In genomic region chr11:99039782-99040181, GRCm38 (mm10) we compare ENCODE assay signal across 8 mouse cellular contexts. TPM values are rescaled to one million over a fixed set of nuclear protein-coding genes. Genes with fewer than 3 reads are reported as not detected.
DNase-seq lines count a peak whose midpoint lies in the region; ATAC-seq and TF ChIP-seq lines count a peak whose summit lies in the region.

No protein-coding gene starts in this region.

- TF ChIP-seq CTCF in heart, adult 2 months (IDR thresholded peaks at IDR 0.05): peak; percentile 81
- peak; percentile 93 for TF ChIP-seq CTCF in kidney, adult 2 months (conservative IDR thresholded peaks at IDR 0.05; ENCODE audit: insufficient read depth, insufficient read length, low read depth, low read length)

- peak overlapping the region; percentile 91 for H3K4me2 ChIP-seq in limb, embryonic 13.5 days (replicated peaks)
- H3K4me2 ChIP-seq in midbrain, embryonic 15.5 days: peak overlapping the region; percentile 99

- peak; percentile 90 for TF ChIP-seq EP300 in heart, adult 2 months (IDR thresholded peaks at IDR 0.05; ENCODE audit: insufficient read depth, low read depth, low read length)

- DNase-seq in 3134 (ENCODE audit: extremely low read depth, insufficient read length, low spot score): peak; percentile 75
- DNase-seq in adrenal gland, adult 8-10 months: peak; percentile 64
- peak; percentile 92 for DNase-seq in embryonic facial prominence, embryonic 10.5 days (ENCODE audit: low spot score)
- peak; percentile 85 to 87 for DNase-seq in heart, adult 2 months
- DNase-seq in kidney, adult 2 months: peak; percentile 89
- DNase-seq in spleen, adult 18-20 months: peak; percentile 47 to 73

- no peaks in the 10 kb centered on the region for H3K9me3 ChIP-seq in embryonic facial prominence, embryonic 10.5 days
- no peaks in the 10 kb centered on the region for H3K9me3 ChIP-seq in limb, embryonic 13.5 days
- H3K9me3 ChIP-seq in midbrain, embryonic 15.5 days: no peaks in the 10 kb centered on the region

- H3K9ac ChIP-seq in heart, adult 2 months (ENCODE audit: low read depth, low read length): peak overlapping the region; percentile 30
- peak overlapping the region; percentile 99 for H3K9ac ChIP-seq in limb, embryonic 13.5 days
- H3K9ac ChIP-seq in midbrain, embryonic 15.5 days: peak overlapping the region; percentile 42

- peak overlapping the region; percentile 98 for H3K27ac ChIP-seq in embryonic facial prominence, embryonic 10.5 days (replicated peaks)
- peak overlapping the region; percentile 81 for H3K27ac ChIP-seq in heart, adult 2 months
- no peak overlapping the region for H3K27ac ChIP-seq in kidney, adult 2 months (ENCODE audit: insufficient read depth, low read depth, low read length)
- peak overlapping the region; percentile 98 for H3K27ac ChIP-seq in limb, embryonic 13.5 days
- H3K27ac ChIP-seq in midbrain, embryonic 15.5 days: peak overlapping the region; percentile 80

- H3K27me3 ChIP-seq in embryonic facial prominence, embryonic 10.5 days (replicated peaks; ENCODE audit: low read depth, poor library complexity, severe bottlenecking): no peaks in the 10 kb centered on the region
- H3K27me3 ChIP-seq in heart, adult 2 months (ENCODE audit: control insufficient read depth, insufficient read depth, low read length): no peaks in the 10 kb centered on the region
- no peaks in the 10 kb centered on the region for H3K27me3 ChIP-seq in kidney, adult 2 months (replicated peaks; ENCODE audit: control insufficient read depth, insufficient read depth, low read length)
- no peaks in the 10 kb centered on the region for H3K27me3 ChIP-seq in limb, embryonic 13.5 days
- no peaks in the 10 kb centered on the region for H3K27me3 ChIP-seq in midbrain, embryonic 15.5 days (replicated peaks)

- TF ChIP-seq POLR2A in heart, adult 2 months (IDR thresholded peaks at IDR 0.05; ENCODE audit: insufficient read depth, low read depth, low read length): peak; percentile 34; the same call in 1 of the 2 replicates
- no peak for TF ChIP-seq POLR2A in kidney, adult 2 months (IDR thresholded peaks at IDR 0.05; ENCODE audit: low read depth, low read length)

- no peaks in the 10 kb centered on the region for H3K79me2 ChIP-seq in heart, adult 2 months (replicated peaks; ENCODE audit: control insufficient read depth, insufficient read depth, low read length)

- intact Hi-C loops in heart, adult 2 months (cut with DNase I): loop anchor here (1.0 to 5.0 kb wide), 5 partner anchors 27 to 117 kb away; no protein-coding TSS in a partner anchor

- peaks cover 62% of the 10 kb centered on the region for H3K4me1 ChIP-seq in embryonic facial prominence, embryonic 10.5 days
- peaks cover 14% of the 10 kb centered on the region for H3K4me1 ChIP-seq in heart, adult 2 months (ENCODE audit: control insufficient read depth, insufficient read depth, low read length)
- H3K4me1 ChIP-seq in kidney, adult 2 months (ENCODE audit: control insufficient read depth, insufficient read depth, low read length): peaks cover 8% of the 10 kb centered on the region; the same call in 1 of the 2 replicates
- peaks cover 28% of the 10 kb centered on the region for H3K4me1 ChIP-seq in limb, embryonic 13.5 days
- peaks cover 24% of the 10 kb centered on the region for H3K4me1 ChIP-seq in midbrain, embryonic 15.5 days

- H3K4me3 ChIP-seq in embryonic facial prominence, embryonic 10.5 days: peak overlapping the region; percentile 89
- peak overlapping the region; percentile 44 for H3K4me3 ChIP-seq in heart, adult 2 months
- peak overlapping the region; percentile 11; the same call in 1 of the 2 replicates for H3K4me3 ChIP-seq in kidney, adult 2 months (ENCODE audit: insufficient read depth, low read depth, low read length)
- peak overlapping the region; percentile 96 for H3K4me3 ChIP-seq in limb, embryonic 13.5 days
- H3K4me3 ChIP-seq in midbrain, embryonic 15.5 days: peak overlapping the region; percentile 72

- ATAC-seq in limb, embryonic 13.5 days (ENCODE audit: low FRiP score, low read depth): peak; percentile 74
- ATAC-seq in midbrain, embryonic 15.5 days (replicated peaks): peak; percentile 83

- peaks cover 15% of the 10 kb centered on the region for H3K36me3 ChIP-seq in embryonic facial prominence, embryonic 10.5 days (replicated peaks)
- H3K36me3 ChIP-seq in heart, adult 2 months (ENCODE audit: control insufficient read depth, insufficient read depth, low read length): no peaks in the 10 kb centered on the region
- H3K36me3 ChIP-seq in kidney, adult 2 months (ENCODE audit: control insufficient read depth, insufficient read depth, low read length): no peaks in the 10 kb centered on the region
- H3K36me3 ChIP-seq in limb, embryonic 13.5 days: peaks cover 14% of the 10 kb centered on the region
- H3K36me3 ChIP-seq in midbrain, embryonic 15.5 days (replicated peaks): no peaks in the 10 kb centered on the region

- under 1% methylated on average over 15 of the region's 15 CpGs for WGBS in embryonic facial prominence, embryonic 10.5 days
- WGBS in heart, adult 2 months: under 1% methylated on average over 15 of the region's 15 CpGs
- WGBS in kidney, adult 2 months: under 1% methylated on average over 15 of the region's 15 CpGs
- WGBS in limb, embryonic 13.5 days: under 1% methylated on average over 15 of the region's 15 CpGs
- under 1% methylated on average over 15 of the region's 15 CpGs for WGBS in midbrain, embryonic 15.5 days

RNA-seq across cellular contexts. Expression of gene Igfbp4, which starts 1.3 kb away (rescaled TPM):
- 100 to 1,000 TPM in 2 of 4 experiments, 10 to 100 TPM in 2; 84.1 to 133 (median 104) TPM for total RNA-seq in adrenal gland, adult 8-10 months (2022)
- 658 and 684 TPM in 2 replicates for polyA plus RNA-seq in embryonic facial prominence, embryonic 10.5 days (2016; fragmentation: Nextera tagmentation; extraction: Ambion mirVana)
- 10 to 100 TPM; 81.8 to 84.2 TPM for total RNA-seq in heart, adult 2 months (2021)
- polyA plus RNA-seq in heart, adult 2 months (2012; rRNA removed): 163 and 216 TPM in 2 replicates
- 1,142 and 1,152 TPM in 2 replicates for polyA plus RNA-seq in kidney, adult 2 months (2012; rRNA removed)
- polyA plus RNA-seq in limb, embryonic 13.5 days (2015; fragmentation: Nextera tagmentation; extraction: Ambion mirVana): 1,212 and 1,268 TPM in 2 replicates
- 136 and 154 TPM in 2 replicates for polyA plus RNA-seq in midbrain, embryonic 15.5 days (2015; fragmentation: Nextera tagmentation; extraction: Ambion mirVana)

RNA-seq across cellular contexts. Expression of gene Top2a, which starts 15.8 kb away (rescaled TPM):
- 1 to 10 TPM; 3.1 to 8.3 (median 6.1) TPM for total RNA-seq in adrenal gland, adult 8-10 months (2022)
- polyA plus RNA-seq in embryonic facial prominence, embryonic 10.5 days (2016; fragmentation: Nextera tagmentation; extraction: Ambion mirVana): 332 and 336 TPM in 2 replicates
- 1 to 10 TPM; 1.4 to 2.3 TPM for total RNA-seq in heart, adult 2 months (2021)
- 0.27 and 0.56 TPM in 2 replicates for polyA plus RNA-seq in heart, adult 2 months (2012; rRNA removed)
- polyA plus RNA-seq in kidney, adult 2 months (2012; rRNA removed): 0.72 and 1.1 TPM in 2 replicates
- 270 and 275 TPM in 2 replicates for polyA plus RNA-seq in limb, embryonic 13.5 days (2015; fragmentation: Nextera tagmentation; extraction: Ambion mirVana)
- 31.8 and 33.9 TPM in 2 replicates for polyA plus RNA-seq in midbrain, embryonic 15.5 days (2015; fragmentation: Nextera tagmentation; extraction: Ambion mirVana)

RNA-seq across cellular contexts. Expression of gene Tns4, which starts 49.3 kb away (rescaled TPM):
- total RNA-seq in adrenal gland, adult 8-10 months (2022): 1 to 10 TPM in 1 of 4 experiments, under 1 TPM in 3; 0.28 to 1.3 (median 0.31) TPM
- 0.96 and 1.0 TPM in 2 replicates for polyA plus RNA-seq in embryonic facial prominence, embryonic 10.5 days (2016; fragmentation: Nextera tagmentation; extraction: Ambion mirVana)
- under 1 TPM; 0.16 to 0.23 TPM for total RNA-seq in heart, adult 2 months (2021)
- 0.49 and 1.1 TPM in 2 replicates for polyA plus RNA-seq in heart, adult 2 months (2012; rRNA removed)
- polyA plus RNA-seq in kidney, adult 2 months (2012; rRNA removed): 0.86 and 1.8 TPM in 2 replicates
- polyA plus RNA-seq in limb, embryonic 13.5 days (2015; fragmentation: Nextera tagmentation; extraction: Ambion mirVana): 0.55 and 1.2 TPM in 2 replicates
- 0.09 TPM in 1 of 2 replicates, not detected in the other for polyA plus RNA-seq in midbrain, embryonic 15.5 days (2015; fragmentation: Nextera tagmentation; extraction: Ambion mirVana)

RNA-seq across cellular contexts. Expression of gene Gjd3, which starts 57.0 kb away (rescaled TPM):
- not detected for total RNA-seq in adrenal gland, adult 8-10 months (2022)
- polyA plus RNA-seq in embryonic facial prominence, embryonic 10.5 days (2016; fragmentation: Nextera tagmentation; extraction: Ambion mirVana): 0.25 TPM in 1 of 2 replicates, not detected in the other
- total RNA-seq in heart, adult 2 months (2021): under 1 TPM; 0.27 to 0.31 TPM
- 0.94 and 1.6 TPM in 2 replicates for polyA plus RNA-seq in heart, adult 2 months (2012; rRNA removed)
- 0.34 and 0.57 TPM in 2 replicates for polyA plus RNA-seq in kidney, adult 2 months (2012; rRNA removed)
- 0.41 and 0.78 TPM in 2 replicates for polyA plus RNA-seq in limb, embryonic 13.5 days (2015; fragmentation: Nextera tagmentation; extraction: Ambion mirVana)
- 1.4 and 2.4 TPM in 2 replicates for polyA plus RNA-seq in midbrain, embryonic 15.5 days (2015; fragmentation: Nextera tagmentation; extraction: Ambion mirVana)

Comparison
In these comparisons a context has a peak if more than half of its experiments do, and no peak if none do; other contexts are left out.
1. H3K4me3 ChIP-seq: peak in every context shown above with its lines; median percentile 96 in limb, embryonic 13.5 days; 89 in embryonic facial prominence, embryonic 10.5 days; 72 in midbrain, embryonic 15.5 days; 44 in heart, adult 2 months; 11 in kidney, adult 2 months.
2. H3K9ac ChIP-seq: peak in every context shown above with its lines; median percentile 99 in limb, embryonic 13.5 days; 42 in midbrain, embryonic 15.5 days; 30 in heart, adult 2 months.
3. RNA of gene Top2a, which starts 15.8 kb away (polyA plus RNA-seq): 332 to 336 TPM in embryonic facial prominence, embryonic 10.5 days, 270 to 275 TPM in limb, embryonic 13.5 days and 31.8 to 33.9 TPM in midbrain, embryonic 15.5 days; 0.72 to 1.1 TPM in kidney, adult 2 months and 0.27 to 0.56 TPM in heart, adult 2 months; every median in the first group is over 10 times any median in the second.
4. Peak in every context shown above with its lines, with median percentiles within 50 percentile points of each other: DNase-seq.